Mouse (Mus musculus): Measurements from ENCODE around the gene Npsr1. TPM values are rescaled to one million over a fixed set of nuclear protein-coding genes. Genes with fewer than 3 reads are reported as not detected.
A peak's percentile ranks its signal among the peaks of the same experiment; 100 is the strongest.

Gene Npsr1
- polyA plus RNA-seq (2014; fragmentation: Nextera tagmentation; extraction: Ambion mirVana), result 0.20 TPM in 1 of 2 replicates, not detected in the other

DNA sequence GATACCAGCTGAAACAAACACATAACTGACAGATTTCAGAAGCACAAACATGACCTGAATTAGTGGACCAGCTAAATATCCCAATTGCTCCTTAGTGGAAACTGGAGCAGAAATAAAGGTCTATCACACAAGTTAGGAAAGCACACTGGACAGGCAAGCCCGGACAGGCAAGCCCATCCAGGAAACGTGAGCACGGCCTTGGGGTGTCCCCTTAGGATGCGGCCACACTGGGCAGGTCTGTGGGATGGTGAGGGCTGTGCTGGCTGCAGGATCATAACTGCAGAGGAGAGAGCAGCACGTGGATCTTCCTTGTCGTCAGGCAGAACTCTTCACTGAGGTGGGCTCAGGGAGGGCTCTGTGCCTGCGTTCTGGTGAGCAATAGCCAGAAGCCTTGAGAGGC lies at the start of gene Npsr1:
Npsr1 (plus strand) TSS at position 301 of the 400 bp plus-strand sequence.
- no peaks in the 10 kb centered on the region for H3K36me3 ChIP-seq (replicated peaks; ENCODE audit: control insufficient read depth, insufficient read depth, low read depth, low read length)
- WGBS, result 64% methylated on average over 7 of the region's 7 CpGs
- no peak for ATAC-seq (replicated peaks; ENCODE audit: insufficient number of reproducible peaks, low FRiP score, low TSS enrichment, low read depth)
- H3K4me1 ChIP-seq (ENCODE audit: control insufficient read depth, insufficient read depth, low read length), result no peaks in the 10 kb centered on the region
- H3K4me2 ChIP-seq (ENCODE audit: low read depth, low read length), result no peak within 1 kb of the TSS
- H3K4me3 ChIP-seq (ENCODE audit: low read depth, low read length), result no peak within 1 kb of the TSS
- H3K9me3 ChIP-seq (replicated peaks; ENCODE audit: control insufficient read depth, low read length), result no peaks in the 10 kb centered on the region
- no peak within 1 kb of the TSS for H3K27ac ChIP-seq (replicated peaks; ENCODE audit: low read depth, low read length)
- H3K27me3 ChIP-seq (ENCODE audit: control insufficient read depth, insufficient read depth, low read length), result no peaks in the 10 kb centered on the region
- no peak for DNase-seq (ENCODE audit: low spot score)
- H3K9ac ChIP-seq (replicated peaks; ENCODE audit: low read length), result no peak within 1 kb of the TSS

DNA sequence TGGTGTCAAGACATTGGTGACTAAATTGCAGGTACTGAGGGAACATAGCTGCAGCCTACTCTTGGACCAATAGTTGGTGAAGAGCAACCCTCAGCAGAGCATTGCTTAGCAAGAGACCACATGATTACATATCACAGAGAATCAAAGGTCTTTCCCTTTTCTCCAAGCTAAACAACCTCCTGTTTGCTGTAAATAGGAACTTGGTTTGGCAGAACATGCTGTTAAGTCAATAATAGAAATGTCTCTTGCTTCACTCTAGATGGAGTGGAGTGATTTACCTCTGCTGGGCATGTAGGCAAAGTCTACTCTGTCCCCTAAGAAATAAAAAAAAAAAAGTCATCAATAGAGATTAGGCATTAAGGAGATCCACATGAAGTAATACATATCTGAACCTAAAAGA lies 46.3 kb upstream of the Npsr1 start:
- no peaks in the 10 kb centered on the region for H3K27me3 ChIP-seq (ENCODE audit: control insufficient read depth, insufficient read depth, low read length)
- no peak overlapping the region for H3K4me3 ChIP-seq (ENCODE audit: low read depth, low read length)
- DNase-seq (ENCODE audit: low spot score) (no peak), ATAC-seq (replicated peaks; ENCODE audit: insufficient number of reproducible peaks, low FRiP score, low TSS enrichment, low read depth) (no peak)
- no peak overlapping the region for H3K9ac ChIP-seq (replicated peaks; ENCODE audit: low read length)
- no peaks in the 10 kb centered on the region for H3K4me1 ChIP-seq (ENCODE audit: control insufficient read depth, insufficient read depth, low read length)
- H3K27ac ChIP-seq (replicated peaks; ENCODE audit: low read depth, low read length), result no peak overlapping the region
- no peaks in the 10 kb centered on the region for H3K9me3 ChIP-seq (replicated peaks; ENCODE audit: control insufficient read depth, low read length)
- no peak overlapping the region for H3K4me2 ChIP-seq (ENCODE audit: low read depth, low read length)
- no peaks in the 10 kb centered on the region for H3K36me3 ChIP-seq (replicated peaks; ENCODE audit: control insufficient read depth, insufficient read depth, low read depth, low read length)

DNA sequence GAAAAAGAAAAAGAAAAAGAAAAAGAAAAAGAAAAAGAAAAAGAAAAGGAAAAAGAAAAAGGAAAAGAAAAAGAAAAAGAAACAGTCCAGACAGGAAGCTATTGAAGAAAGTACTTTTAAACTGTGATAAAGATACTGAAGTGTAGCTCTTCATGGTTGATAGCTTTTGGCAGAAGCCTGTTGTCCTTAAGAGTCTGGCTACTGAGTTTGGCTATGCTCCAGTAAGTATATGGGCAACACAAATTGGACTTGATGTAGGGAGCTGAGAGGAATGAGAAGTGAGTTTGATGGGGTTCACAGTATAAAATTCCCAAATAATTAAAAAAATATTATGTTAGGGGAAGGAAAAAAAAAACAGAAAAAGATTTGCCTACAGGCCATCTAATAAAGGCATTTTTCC lies 34.5 kb upstream of the Npsr1 start:
- Histone ChIP-seq H3K9ac (replicated peaks; ENCODE audit: low read length) (no peak overlapping the region), H3K9me3 (replicated peaks; ENCODE audit: control insufficient read depth, low read length) (no peaks in the 10 kb centered on the region), H3K4me2 (ENCODE audit: low read depth, low read length) (no peak overlapping the region), H3K4me3 (ENCODE audit: low read depth, low read length) (no peak overlapping the region), H3K4me1 (ENCODE audit: control insufficient read depth, insufficient read depth, low read length) (no peaks in the 10 kb centered on the region), H3K27ac (replicated peaks; ENCODE audit: low read depth, low read length) (no peak overlapping the region), H3K27me3 (ENCODE audit: control insufficient read depth, insufficient read depth, low read length) (no peaks in the 10 kb centered on the region), H3K36me3 (replicated peaks; ENCODE audit: control insufficient read depth, insufficient read depth, low read depth, low read length) (no peaks in the 10 kb centered on the region)
- ATAC-seq (replicated peaks; ENCODE audit: insufficient number of reproducible peaks, low FRiP score, low TSS enrichment, low read depth) (no peak), DNase-seq (ENCODE audit: low spot score) (no peak)

DNA sequence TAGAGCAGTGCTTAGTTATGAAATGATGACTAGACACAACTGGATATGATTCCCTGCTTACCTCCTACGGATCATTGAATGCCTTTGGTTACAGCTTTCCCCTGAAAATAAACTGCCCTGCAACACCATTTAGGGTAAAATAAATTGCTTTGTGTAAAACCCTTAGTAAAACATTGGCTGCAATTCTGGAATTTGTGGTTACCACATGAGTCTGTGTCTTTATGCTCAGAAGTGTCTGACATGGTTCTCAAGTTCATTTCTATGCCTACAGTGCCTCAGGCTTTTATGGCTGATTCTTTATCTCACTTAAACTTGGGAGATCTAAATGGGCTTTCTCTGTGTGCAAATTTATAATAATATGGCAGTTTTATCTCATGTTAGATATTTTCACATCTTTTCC lies 26.1 kb upstream of the Npsr1 start:
- no peak for DNase-seq (ENCODE audit: low spot score)
- Histone ChIP-seq H3K4me1 (ENCODE audit: control insufficient read depth, insufficient read depth, low read length) (no peaks in the 10 kb centered on the region), H3K36me3 (replicated peaks; ENCODE audit: control insufficient read depth, insufficient read depth, low read depth, low read length) (no peaks in the 10 kb centered on the region), H3K27ac (replicated peaks; ENCODE audit: low read depth, low read length) (no peak overlapping the region), H3K9me3 (replicated peaks; ENCODE audit: control insufficient read depth, low read length) (no peaks in the 10 kb centered on the region), H3K4me3 (ENCODE audit: low read depth, low read length) (no peak overlapping the region), H3K27me3 (ENCODE audit: control insufficient read depth, insufficient read depth, low read length) (no peaks in the 10 kb centered on the region), H3K4me2 (ENCODE audit: low read depth, low read length) (no peak overlapping the region), H3K9ac (replicated peaks; ENCODE audit: low read length) (no peak overlapping the region)
- no peak for ATAC-seq (replicated peaks; ENCODE audit: insufficient number of reproducible peaks, low FRiP score, low TSS enrichment, low read depth)
- WGBS, result 91% methylated on average over 1 of the region's 1 CpGs

DNA sequence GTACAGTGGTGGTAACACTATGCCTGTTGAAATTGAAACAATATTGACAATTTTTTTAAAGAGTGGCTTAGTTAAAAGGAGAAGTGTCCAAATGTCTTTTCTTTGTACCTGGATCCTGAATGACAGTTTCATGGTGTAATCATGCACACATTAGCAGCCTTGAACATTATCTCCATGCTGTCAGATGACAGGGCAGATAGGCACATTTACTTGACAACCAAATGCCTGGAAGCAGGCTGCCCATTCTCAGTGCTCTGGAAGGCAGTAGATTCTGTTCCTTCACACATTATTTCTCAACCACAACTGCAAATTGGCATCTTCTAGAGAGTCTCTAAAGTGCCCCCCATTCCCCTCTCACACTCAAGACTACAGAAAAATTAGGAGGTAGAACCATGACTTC lies 20.2 kb upstream of the Npsr1 start:
- Histone ChIP-seq H3K36me3 (replicated peaks; ENCODE audit: control insufficient read depth, insufficient read depth, low read depth, low read length) (no peaks in the 10 kb centered on the region), H3K9ac (replicated peaks; ENCODE audit: low read length) (no peak overlapping the region), H3K9me3 (replicated peaks; ENCODE audit: control insufficient read depth, low read length) (no peaks in the 10 kb centered on the region), H3K4me2 (ENCODE audit: low read depth, low read length) (no peak overlapping the region), H3K27ac (replicated peaks; ENCODE audit: low read depth, low read length) (no peak overlapping the region), H3K4me1 (ENCODE audit: control insufficient read depth, insufficient read depth, low read length) (no peaks in the 10 kb centered on the region), H3K27me3 (ENCODE audit: control insufficient read depth, insufficient read depth, low read length) (no peaks in the 10 kb centered on the region), H3K4me3 (ENCODE audit: low read depth, low read length) (no peak overlapping the region)
- DNase-seq (ENCODE audit: low spot score) (no peak), ATAC-seq (replicated peaks; ENCODE audit: insufficient number of reproducible peaks, low FRiP score, low TSS enrichment, low read depth) (no peak)

DNA sequence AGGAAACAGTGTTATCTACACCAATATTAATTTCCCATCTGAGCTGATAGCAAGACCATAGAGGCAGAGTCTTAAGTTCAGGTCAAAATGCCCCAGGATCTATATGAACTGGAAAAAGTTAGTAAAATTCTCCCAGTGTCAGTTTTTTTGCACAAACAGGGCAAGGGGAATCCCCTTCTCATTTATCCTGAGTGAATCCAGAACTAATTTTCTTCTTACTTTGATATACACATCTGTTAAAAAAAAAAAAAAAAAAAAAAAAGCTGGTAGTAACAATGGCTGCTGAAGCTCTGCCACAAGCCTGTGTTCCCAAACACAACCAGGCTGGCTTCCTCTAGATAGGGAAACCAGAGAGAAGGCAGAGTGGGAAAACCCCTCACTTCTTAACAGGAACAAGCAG lies 5.9 kb upstream of the Npsr1 start:
- no peaks in the 10 kb centered on the region for H3K36me3 ChIP-seq (replicated peaks; ENCODE audit: control insufficient read depth, insufficient read depth, low read depth, low read length)
- no peak overlapping the region for H3K4me2 ChIP-seq (ENCODE audit: low read depth, low read length)

DNA sequence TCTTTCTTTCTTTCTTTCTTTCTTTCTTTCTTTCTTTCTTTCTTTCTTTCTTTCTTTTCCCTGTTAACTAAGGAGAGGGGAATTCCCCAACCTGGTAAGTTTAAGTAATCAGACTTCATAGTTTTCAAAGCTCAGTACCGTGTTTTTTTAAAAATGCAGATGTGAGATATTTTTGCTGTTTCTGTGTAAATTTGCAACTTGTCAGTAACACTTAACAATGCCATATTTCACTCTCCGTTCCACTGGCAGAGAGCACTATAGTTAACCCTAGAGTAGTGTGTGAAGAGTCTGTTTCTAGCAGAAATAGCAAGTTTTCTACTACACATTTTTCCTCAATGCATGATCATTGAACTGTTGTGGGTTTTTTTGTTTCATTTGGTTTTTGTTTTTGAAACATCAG lies 730 bp downstream of the Npsr1 start:
- Histone ChIP-seq H3K4me2 (ENCODE audit: low read depth, low read length) (no peak overlapping the region), H3K9ac (replicated peaks; ENCODE audit: low read length) (no peak overlapping the region), H3K9me3 (replicated peaks; ENCODE audit: control insufficient read depth, low read length) (no peaks in the 10 kb centered on the region), H3K4me3 (ENCODE audit: low read depth, low read length) (no peak overlapping the region), H3K27ac (replicated peaks; ENCODE audit: low read depth, low read length) (no peak overlapping the region), H3K4me1 (ENCODE audit: control insufficient read depth, insufficient read depth, low read length) (no peaks in the 10 kb centered on the region), H3K27me3 (ENCODE audit: control insufficient read depth, insufficient read depth, low read length) (no peaks in the 10 kb centered on the region), H3K36me3 (replicated peaks; ENCODE audit: control insufficient read depth, insufficient read depth, low read depth, low read length) (no peaks in the 10 kb centered on the region)
- WGBS, result 78% methylated on average over 2 of the region's 2 CpGs
- DNase-seq (ENCODE audit: low spot score) (no peak), ATAC-seq (replicated peaks; ENCODE audit: insufficient number of reproducible peaks, low FRiP score, low TSS enrichment, low read depth) (no peak)

More for the DNA sequence above, 5.9 kb upstream of the Npsr1 start:
- Histone ChIP-seq H3K9me3 (replicated peaks; ENCODE audit: control insufficient read depth, low read length) (no peaks in the 10 kb centered on the region), H3K4me1 (ENCODE audit: control insufficient read depth, insufficient read depth, low read length) (no peaks in the 10 kb centered on the region), H3K4me3 (ENCODE audit: low read depth, low read length) (no peak overlapping the region), H3K27ac (replicated peaks; ENCODE audit: low read depth, low read length) (no peak overlapping the region), H3K27me3 (ENCODE audit: control insufficient read depth, insufficient read depth, low read length) (no peaks in the 10 kb centered on the region), H3K9ac (replicated peaks; ENCODE audit: low read length) (no peak overlapping the region)
- ATAC-seq (replicated peaks; ENCODE audit: insufficient number of reproducible peaks, low FRiP score, low TSS enrichment, low read depth) (no peak), DNase-seq (ENCODE audit: low spot score) (no peak)

DNA sequence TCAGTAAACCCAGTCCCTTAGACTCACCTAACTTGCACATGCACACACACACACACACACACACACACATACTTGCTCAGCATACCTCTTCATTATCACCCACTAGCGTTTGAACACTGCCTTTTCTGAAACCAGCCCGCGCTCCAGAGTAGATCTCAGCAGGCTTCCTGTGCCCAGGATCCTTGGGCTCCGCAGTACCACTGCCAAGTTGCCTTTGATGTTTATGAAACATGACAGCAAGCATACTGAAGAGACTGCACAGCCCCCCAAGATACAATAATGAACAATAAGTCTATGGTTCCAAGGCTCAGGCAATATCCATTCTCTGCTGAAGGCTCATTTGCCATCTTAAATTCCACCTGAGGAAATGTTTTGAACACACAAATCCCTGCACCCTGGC lies 1.8 kb downstream of the Npsr1 start:
- 77% methylated on average over 4 of the region's 4 CpGs for WGBS
- DNase-seq (ENCODE audit: low spot score), result no peak
- no peaks in the 10 kb centered on the region for H3K9me3 ChIP-seq (replicated peaks; ENCODE audit: control insufficient read depth, low read length)
- H3K9ac ChIP-seq (replicated peaks; ENCODE audit: low read length), result no peak overlapping the region
- no peaks in the 10 kb centered on the region for H3K4me1 ChIP-seq (ENCODE audit: control insufficient read depth, insufficient read depth, low read length)
- H3K4me3 ChIP-seq (ENCODE audit: low read depth, low read length), result no peak overlapping the region
- no peaks in the 10 kb centered on the region for H3K36me3 ChIP-seq (replicated peaks; ENCODE audit: control insufficient read depth, insufficient read depth, low read depth, low read length)
- no peak overlapping the region for H3K27ac ChIP-seq (replicated peaks; ENCODE audit: low read depth, low read length)
- no peaks in the 10 kb centered on the region for H3K27me3 ChIP-seq (ENCODE audit: control insufficient read depth, insufficient read depth, low read length)
- no peak for ATAC-seq (replicated peaks; ENCODE audit: insufficient number of reproducible peaks, low FRiP score, low TSS enrichment, low read depth)
- no peak overlapping the region for H3K4me2 ChIP-seq (ENCODE audit: low read depth, low read length)

DNA sequence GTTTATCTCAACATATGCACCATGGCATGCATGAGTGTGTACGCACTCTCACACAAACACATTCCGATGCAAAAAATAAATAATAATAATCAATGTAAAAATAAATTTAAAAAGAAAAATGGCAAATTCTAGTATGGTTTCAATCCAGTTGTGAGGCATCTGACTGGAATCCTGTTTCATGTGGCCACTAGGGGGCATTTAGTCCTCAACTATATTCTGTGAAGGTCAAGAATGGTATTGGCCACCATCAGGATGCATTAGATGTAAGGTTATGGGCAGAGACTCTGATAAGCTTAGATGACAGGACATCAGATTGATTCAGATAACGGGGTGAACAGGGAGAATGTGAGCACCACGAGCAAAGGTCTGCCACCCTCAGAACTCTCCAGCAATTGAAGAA lies 21.6 kb downstream of the Npsr1 start:
- Histone ChIP-seq H3K4me2 (ENCODE audit: low read depth, low read length) (no peak overlapping the region), H3K4me1 (ENCODE audit: control insufficient read depth, insufficient read depth, low read length) (no peaks in the 10 kb centered on the region), H3K36me3 (replicated peaks; ENCODE audit: control insufficient read depth, insufficient read depth, low read depth, low read length) (no peaks in the 10 kb centered on the region), H3K27ac (replicated peaks; ENCODE audit: low read depth, low read length) (no peak overlapping the region), H3K9me3 (replicated peaks; ENCODE audit: control insufficient read depth, low read length) (no peaks in the 10 kb centered on the region), H3K9ac (replicated peaks; ENCODE audit: low read length) (no peak overlapping the region), H3K4me3 (ENCODE audit: low read depth, low read length) (no peak overlapping the region), H3K27me3 (ENCODE audit: control insufficient read depth, insufficient read depth, low read length) (no peaks in the 10 kb centered on the region)
- no peak; the same call in 1 of the 2 replicates for ATAC-seq (replicated peaks; ENCODE audit: insufficient number of reproducible peaks, low FRiP score, low TSS enrichment, low read depth)
- peak; percentile 78 for DNase-seq (ENCODE audit: low spot score)
- whole genome bisulfite sequencing, result 43% methylated on average over 4 of the region's 4 CpGs
